Mouse (Mus musculus): ENCODE measurements around the gene Ttc32.

GRCm38 (mm10) chr12:9053345-9053744, 23.5 kb downstream of the Ttc32 start:
- TF ChIP-seq TAL1 (IDR thresholded peaks at IDR 0.05; ENCODE audit: low read length) = no peak
- no peak for TF ChIP-seq GATA1 (IDR thresholded peaks at IDR 0.05; ENCODE audit: low read length)
